Mouse (Mus musculus): ENCODE data around the gene Gkn3. TPM values are rescaled to one million over a fixed set of nuclear protein-coding genes. Genes with fewer than 3 reads are reported as not detected.

Gkn3 gene
- total RNA-seq, 1 experiment from 2014 or later, result not detected

GRCm38 (mm10) chr6:87373057-87373456, 15.7 kb downstream of the Gkn3 start, which contains the start of gene Gkn2:
Gkn2 (plus strand) TSS chr6:87373357.
- ATAC-seq (ENCODE audit: extremely low read depth, insufficient number of reproducible peaks, low FRiP score, poor library complexity, severe bottlenecking), result no peak

GRCm38 (mm10) chr6:87369223-87369622, 19.5 kb downstream of the Gkn3 start:
- ATAC-seq (ENCODE audit: extremely low read depth, insufficient number of reproducible peaks, low FRiP score, poor library complexity, severe bottlenecking), result no peak

- no peak for ATAC-seq (ENCODE audit: extremely low read depth, insufficient number of reproducible peaks, low FRiP score, poor library complexity, severe bottlenecking)
These were observed 34.3 kb downstream of the Gkn3 start for GRCm38 (mm10) chr6:87354441-87354840.

GRCm38 (mm10) chr6:87350829-87351228, 37.9 kb downstream of the Gkn3 start, which contains the start of gene Gkn1:
Gkn1 (minus strand) TSS chr6:87350942.
- ATAC-seq (ENCODE audit: extremely low read depth, insufficient number of reproducible peaks, low FRiP score, poor library complexity, severe bottlenecking), result no peak

- no peak for ATAC-seq (ENCODE audit: extremely low read depth, insufficient number of reproducible peaks, low FRiP score, poor library complexity, severe bottlenecking)
These were observed 52.8 kb downstream of the Gkn3 start for GRCm38 (mm10) chr6:87335935-87336295.

- ATAC-seq (ENCODE audit: extremely low read depth, insufficient number of reproducible peaks, low FRiP score, poor library complexity, severe bottlenecking), result no peak
These were observed 53.4 kb downstream of the Gkn3 start, which contains the start of gene Antxr1 for GRCm38 (mm10) chr6:87335091-87335934. Antxr1 (minus strand) TSS chr6:87335821.

GRCm38 (mm10) chr6:87334361-87335090, 54.2 kb downstream of the Gkn3 start:
- no peak for ATAC-seq (ENCODE audit: extremely low read depth, insufficient number of reproducible peaks, low FRiP score, poor library complexity, severe bottlenecking)

Other genes starting within 250 kb of the Gkn3 start
- gene Antxr1, start 53.1 kb downstream of the Gkn3 start, total RNA-seq (2017), result not detected in 2 replicates
- not detected in 2 replicates for gene Gkn1, start 38.0 kb downstream of the Gkn3 start, total RNA-seq (2017)
- gene Gkn2, start 15.6 kb downstream of the Gkn3 start, total RNA-seq (2017), result not detected in 2 replicates
- gene Bmp10, start 40.1 kb upstream of the Gkn3 start, total RNA-seq (2017), result not detected in 2 replicates
- 358 and 369 TPM in 2 replicates for gene Arhgap25, start 144.3 kb upstream of the Gkn3 start, total RNA-seq (2017)
- 0.61 and 2.6 TPM in 2 replicates for gene Prokr1, start 201.8 kb upstream of the Gkn3 start, total RNA-seq (2017)

Data from neutrophil, adult 5-6 weeks (primary cell).